Mouse (Mus musculus) cortical plate, adult 2 months (tissue): ENCODE data around the gene Gli1.

Experiments
- CTCF ChIP-seq: fragments of 200-500 bp; IDR thresholded peaks from 2 replicates; pipeline ENCODE4 v1.5.1; 2011; ENCODE audit warnings: mild to moderate bottlenecking, control low read depth, low read length; ENCODE audit not compliant: insufficient read depth; ENCODE audit errors: extremely low read depth
- POLR2A ChIP-seq: fragments of 200-500 bp; IDR thresholded peaks from 2 replicates; pipeline ENCODE4 v1.6.1; 2011; ENCODE audit warnings: mild to moderate bottlenecking, low read length, control low read depth; ENCODE audit not compliant: insufficient read depth; ENCODE audit errors: extremely low read depth

DNA sequence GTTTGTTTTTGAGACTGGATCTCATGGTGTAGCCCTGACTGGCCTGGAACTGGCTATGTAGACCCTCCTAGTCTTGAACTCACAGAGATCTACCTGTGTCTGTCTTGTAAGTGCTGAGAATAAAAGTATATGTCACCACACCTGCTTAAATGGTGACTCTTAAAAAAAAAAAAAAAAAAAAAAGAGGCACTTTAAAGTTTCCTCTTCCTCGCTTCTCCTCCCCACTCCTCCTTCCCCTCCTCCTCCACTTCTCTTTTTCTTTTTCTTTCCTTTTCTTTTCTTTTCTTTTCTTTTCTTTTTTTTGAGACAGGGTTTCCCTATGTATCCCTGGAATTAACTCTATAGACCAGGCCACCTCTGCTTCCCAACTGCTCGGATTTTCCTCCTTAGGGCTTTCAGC, 29.2 kb upstream of the Gli1 start:
- TF ChIP-seq CTCF (no peak), POLR2A (no peak)
